Mouse (Mus musculus) intestine, postnatal 0 days (tissue): ENCODE results near the gene Ptma. TPM values are rescaled to one million over a fixed set of nuclear protein-coding genes. Genes with fewer than 3 reads are reported as not detected.

Experiments used
- ATAC-seq: fragments of 200-750 bp; cut with Nextera tagmentation; 2 replicates; pipeline ENCODE4 v1.8.0; 2017; ENCODE audit warnings: mild to moderate bottlenecking, moderate TSS enrichment, moderate library complexity
- H3K27ac ChIP-seq: fragments of 300-500 bp; sonication (generic); 2 replicates; pipeline ENCODE4 v1.5.1; 2014; ENCODE audit warnings: mild to moderate bottlenecking, low read depth, low read length, moderate library complexity
- H3K27me3 ChIP-seq: fragments of 300-500 bp; sonication (generic); replicated peaks from 2 replicates; pipeline ENCODE4 v1.6.1; 2014; ENCODE audit warnings: low read length, mixed read lengths; ENCODE audit not compliant: control insufficient read depth, insufficient read depth
- H3K36me3 ChIP-seq: fragments of 300-500 bp; sonication (generic); 2 replicates; pipeline ENCODE4 v1.6.1; 2014; ENCODE audit warnings: mild to moderate bottlenecking, moderate library complexity; ENCODE audit not compliant: control insufficient read depth, insufficient read depth
- H3K4me1 ChIP-seq: fragments of 300-500 bp; sonication (generic); replicated peaks from 2 replicates; pipeline ENCODE4 v1.6.1; 2014; ENCODE audit warnings: antibody characterized with exemption, low read length, mixed read lengths; ENCODE audit not compliant: control insufficient read depth, insufficient read depth
- H3K4me2 ChIP-seq: fragments of 300-500 bp; sonication (generic); replicated peaks from 2 replicates; pipeline ENCODE4 v1.6.1; 2014; ENCODE audit warnings: low read depth, mild to moderate bottlenecking, moderate library complexity
- H3K4me3 ChIP-seq: fragments of 300-500 bp; sonication (generic); 2 replicates; pipeline ENCODE4 v1.5.1; 2014; ENCODE audit warnings: low read depth, low read length
- H3K9ac ChIP-seq: fragments of 300-500 bp; sonication (generic); 2 replicates; pipeline ENCODE4 v1.6.1; 2014; ENCODE audit warnings: mild to moderate bottlenecking, low read depth, low read length
- H3K9me3 ChIP-seq: fragments of 300-500 bp; sonication (generic); 2 replicates; pipeline ENCODE4 v1.6.1; 2016; ENCODE audit warnings: mixed run types; ENCODE audit not compliant: control insufficient read depth
- CTCF ChIP-seq: sonication (generic); IDR thresholded peaks from 2 replicates; pipeline ENCODE4 v1.5.1; 2016; ENCODE audit warnings: low read depth, mild to moderate bottlenecking, control low read depth, antibody characterized with exemption, moderate library complexity
- WGBS: fragments of 180-500 bp; shearing (Covaris S2); extraction: QIAGEN DNeasy Blood & Tissue Kit; methylation state at CpG from one replicate; pipeline ENCODE4 v1.1.7; 2014; 5-methylcytosine and 5-hydroxymethylcytosine counted together
- polyA plus RNA-seq: library from polyadenylated mRNA; unstranded; fragments of >200 nt; fragmentation: Nextera tagmentation; extraction: Ambion mirVana; gene quantifications from 2 replicates; pipeline ENCODE4 v1.2.1, GENCODE M21; 2015

Ptma gene
- polyA plus RNA-seq, 1 experiment from 2014 or later = 1,008 TPM

DNA sequence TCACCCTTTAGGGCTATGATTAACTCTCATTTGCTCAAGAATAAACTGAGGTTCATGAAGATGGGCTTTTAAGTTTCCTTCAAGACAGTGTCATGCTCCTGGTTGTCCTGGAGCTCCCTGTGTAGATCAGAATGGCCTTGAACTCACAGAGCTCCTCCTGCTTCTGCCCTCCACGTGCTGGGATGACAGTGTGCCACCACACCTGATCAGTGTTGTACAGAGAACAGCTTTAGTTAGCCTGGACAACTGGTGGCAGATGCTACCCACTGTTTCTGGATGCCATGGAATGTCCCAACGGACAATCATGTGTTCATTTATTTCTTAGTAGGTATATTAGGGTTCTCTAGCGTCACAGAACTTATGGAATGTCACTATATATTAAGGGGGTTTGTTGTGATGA, 9.4 kb upstream of the Ptma start:
- no peak for TF ChIP-seq CTCF
- Histone ChIP-seq H3K9ac (no peak overlapping the region), H3K4me1 (no peaks in the 10 kb centered on the region), H3K27ac (no peak overlapping the region), H3K27me3 (no peaks in the 10 kb centered on the region), H3K36me3 (no peaks in the 10 kb centered on the region), H3K4me2 (no peak overlapping the region), H3K9me3 (no peaks in the 10 kb centered on the region), H3K4me3 (no peak overlapping the region)
- no peak for ATAC-seq
- 72% methylated on average over 3 of the region's 3 CpGs for WGBS

DNA sequence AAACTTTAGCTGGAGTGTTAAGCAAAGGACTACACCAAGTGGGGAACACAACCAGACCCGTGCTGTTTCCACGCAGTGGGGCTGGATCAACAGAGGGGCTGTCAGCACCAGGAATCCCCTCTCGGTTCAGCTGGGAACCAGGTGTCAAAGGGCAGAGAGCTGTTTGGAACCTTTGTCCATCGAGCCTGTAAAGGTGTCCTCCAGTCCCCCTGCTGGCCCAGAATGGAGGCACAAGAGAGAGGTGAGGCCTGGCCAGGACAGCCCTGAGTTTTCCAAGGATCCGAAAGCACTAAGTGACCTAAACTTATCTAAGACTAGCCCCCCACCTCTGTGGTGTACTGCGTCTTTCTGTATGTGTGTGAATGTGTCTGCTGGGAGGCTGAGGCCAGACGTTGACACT, 6.2 kb upstream of the Ptma start:
- Histone ChIP-seq H3K9me3 (no peaks in the 10 kb centered on the region), H3K27me3 (no peaks in the 10 kb centered on the region), H3K27ac (no peak overlapping the region), H3K4me3 (no peak overlapping the region), H3K4me2 (no peak overlapping the region), H3K36me3 (no peaks in the 10 kb centered on the region), H3K9ac (no peak overlapping the region), H3K4me1 (0 out of 2 replicates have a peak, but pooled peaks cover 5% of the 10 kb centered on the region)
- 44% methylated on average over 7 of the region's 7 CpGs for WGBS
- peak; percentile 77 for TF ChIP-seq CTCF
- no peak for ATAC-seq

DNA sequence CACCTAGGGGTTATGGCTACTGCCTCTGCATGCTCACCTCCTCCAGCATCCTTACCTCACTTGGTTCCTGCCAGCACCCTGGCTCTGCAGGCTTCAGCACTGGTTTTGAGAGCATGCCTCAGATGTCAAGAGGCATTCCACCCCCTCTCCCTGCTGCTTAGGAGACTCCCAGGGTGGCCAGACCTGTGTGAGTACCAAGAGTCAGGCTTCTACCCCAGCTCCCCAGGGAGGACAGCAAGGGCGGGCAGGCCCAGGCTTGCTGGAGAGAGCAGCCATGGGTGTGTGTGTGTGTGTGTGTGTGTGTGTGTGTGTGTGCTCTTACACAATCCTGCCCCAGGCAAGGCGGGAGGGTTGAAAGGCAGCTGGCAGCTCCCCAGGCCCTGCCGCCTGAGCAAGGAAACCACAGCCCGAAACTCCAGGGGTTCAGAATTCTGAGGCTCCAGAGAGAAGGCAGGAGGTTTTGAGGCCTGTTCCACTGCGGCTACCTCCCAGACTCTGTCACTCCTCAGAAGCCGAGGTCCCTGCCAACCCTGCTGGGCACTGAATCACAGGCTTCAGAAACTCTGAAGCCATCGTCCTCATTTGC, 4.1 kb upstream of the Ptma start:
- Histone ChIP-seq H3K4me2 (no peak overlapping the region), H3K4me3 (no peak overlapping the region), H3K27ac (no peak overlapping the region), H3K36me3 (no peaks in the 10 kb centered on the region), H3K4me1 (0 out of 2 replicates have a peak, but pooled peaks cover 5% of the 10 kb centered on the region), H3K27me3 (no peaks in the 10 kb centered on the region), H3K9me3 (no peaks in the 10 kb centered on the region), H3K9ac (no peak overlapping the region; the same call in 1 of the 2 replicates)
- TF ChIP-seq CTCF = no peak
- no peak for ATAC-seq
- 68% methylated on average over 7 of the region's 7 CpGs for WGBS

DNA sequence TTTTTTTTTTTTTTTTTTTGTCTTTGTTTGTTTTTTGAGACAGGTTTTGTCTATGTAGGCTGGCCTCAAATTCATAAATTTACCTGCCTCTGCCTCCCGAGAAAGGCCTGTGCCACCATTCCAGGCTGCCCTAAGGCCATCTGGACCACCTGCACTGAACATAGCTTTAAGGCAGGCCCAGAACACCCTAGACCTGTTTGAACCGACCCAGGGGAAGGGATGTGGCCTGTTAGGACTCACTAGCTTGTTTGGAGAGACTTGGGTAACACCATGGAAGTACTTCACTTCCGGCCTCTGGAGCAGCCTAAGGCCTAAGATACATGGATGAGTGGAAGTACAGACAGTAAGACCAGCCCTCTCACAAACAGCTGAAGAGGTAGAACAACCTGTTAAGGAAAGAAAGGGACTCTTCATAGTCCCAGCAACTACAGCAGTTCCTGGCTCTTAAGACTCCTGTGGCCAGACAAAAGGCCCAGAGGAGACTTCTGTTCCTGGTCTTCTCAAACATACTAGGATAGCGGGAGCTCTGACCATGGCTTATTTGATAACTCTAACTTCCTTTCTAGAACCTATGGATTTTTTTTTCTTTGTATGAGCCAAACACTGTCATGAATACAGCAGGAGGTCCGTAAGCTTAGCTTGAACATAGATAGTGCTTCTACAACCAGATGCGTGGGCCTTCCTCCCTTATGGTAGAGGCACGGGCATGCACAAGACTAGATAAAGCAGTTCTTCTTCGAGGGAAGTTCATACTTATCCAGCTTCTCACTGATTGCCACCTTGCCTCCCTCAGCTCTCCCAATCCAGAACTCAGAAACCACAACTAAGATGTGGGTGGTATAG, 2.5 kb upstream of the Ptma start:
- Histone ChIP-seq H3K4me1 (0 out of 2 replicates have a peak, but pooled peaks cover 5% of the 10 kb centered on the region), H3K27me3 (no peaks in the 10 kb centered on the region), H3K9me3 (no peaks in the 10 kb centered on the region), H3K4me2 (no peak overlapping the region), H3K27ac (no peak overlapping the region), H3K9ac (no peak overlapping the region), H3K36me3 (no peaks in the 10 kb centered on the region), H3K4me3 (no peak overlapping the region)
- WGBS = 82% methylated on average over 8 of the region's 8 CpGs
- TF ChIP-seq CTCF = no peak
- ATAC-seq = no peak

DNA sequence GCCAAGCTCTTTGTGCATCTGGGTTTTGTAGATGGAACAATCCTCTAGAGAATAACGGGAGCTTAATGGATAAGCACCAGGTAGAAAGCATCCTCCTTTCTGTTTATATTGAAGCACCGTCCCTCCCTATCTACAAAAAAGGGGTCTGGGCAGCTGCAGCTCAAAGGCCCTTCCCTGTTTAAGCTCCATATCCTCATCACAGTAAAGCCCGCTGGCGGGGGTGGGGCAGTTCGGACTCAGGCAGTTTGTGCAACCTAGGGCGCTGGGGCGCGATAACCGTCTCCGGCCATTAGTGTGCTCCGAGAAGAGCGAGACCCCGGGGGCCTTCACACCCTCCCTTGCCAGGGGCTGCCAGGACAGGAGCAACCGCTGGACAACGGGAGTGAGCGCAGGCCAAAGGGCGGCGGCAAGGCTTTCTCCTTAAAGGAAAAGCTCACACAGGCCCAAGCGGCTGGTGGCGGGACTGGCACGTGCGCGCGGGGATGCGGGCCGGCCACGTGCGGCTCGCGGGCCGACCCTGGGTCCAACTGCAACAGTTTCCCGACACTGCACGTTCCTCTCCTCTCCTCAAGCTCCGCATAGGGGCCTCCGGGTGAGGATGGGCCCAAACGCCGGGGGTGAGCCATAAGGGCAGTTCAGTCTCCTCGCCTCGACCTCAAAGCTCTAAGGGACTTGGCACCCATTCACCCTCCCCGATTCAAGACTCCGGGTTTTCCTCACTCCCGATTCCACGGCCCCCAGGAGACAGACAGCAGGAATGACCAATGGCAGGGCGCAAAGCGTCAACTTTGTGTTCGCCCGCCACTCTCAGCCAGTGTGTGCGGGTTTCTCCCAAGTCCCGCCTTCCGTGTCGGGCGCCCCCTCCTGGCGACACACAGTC, 1.7 kb upstream of the Ptma start:
- Histone ChIP-seq H3K36me3 (peaks cover 4% of the 10 kb centered on the region; the same call in 1 of the 2 replicates), H3K4me3 (peak overlapping the region; percentile 98), H3K27me3 (no peaks in the 10 kb centered on the region), H3K4me1 (0 out of 2 replicates have a peak, but pooled peaks cover 5% of the 10 kb centered on the region), H3K27ac (peak overlapping the region; percentile 99), H3K9ac (peak overlapping the region; percentile 78), H3K4me2 (peak overlapping the region; percentile 78), H3K9me3 (no peaks in the 10 kb centered on the region)
- peak; percentile 100 for TF ChIP-seq CTCF
- peak; percentile 70 for ATAC-seq
- WGBS = 2% methylated on average over 50 of the region's 53 CpGs
